Mouse (Mus musculus) liver, embryonic 16.5 days (tissue): ENCODE measurements at regions not wholly inside any gene's neighbourhood (a gene's known extent, or its start where the extent isn't known, plus 50 kb on each side); places are given as distances from the start of the nearest gene placed in this dataset.

Source experiments
- ATAC-seq: fragments of 200-750 bp; cut with Nextera tagmentation; 2 replicates; pipeline ENCODE4 v1.8.0; 2017; ENCODE audit warnings: low read depth, mild to moderate bottlenecking, moderate number of reproducible peaks, moderate library complexity
- H3K27ac ChIP-seq: fragments of 300-500 bp; sonication (generic); 2 replicates; pipeline ENCODE4 v1.5.1; 2014; ENCODE audit warnings: mild to moderate bottlenecking, low read length
- H3K27me3 ChIP-seq: fragments of 300-500 bp; sonication (generic); 2 replicates; pipeline ENCODE4 v1.6.1; 2014; ENCODE audit warnings: low read depth, low read length, mixed read lengths; ENCODE audit not compliant: control insufficient read depth, insufficient read depth
- H3K36me3 ChIP-seq: fragments of 300-500 bp; sonication (generic); 2 replicates; pipeline ENCODE4 v1.6.1; 2014; ENCODE audit warnings: mild to moderate bottlenecking; ENCODE audit not compliant: control insufficient read depth, insufficient read depth
- H3K4me1 ChIP-seq: fragments of 300-500 bp; sonication (generic); 2 replicates; pipeline ENCODE4 v1.6.1; 2014; ENCODE audit warnings: low read depth, low read length, mixed read lengths; ENCODE audit not compliant: control insufficient read depth
- H3K4me2 ChIP-seq: fragments of 300-500 bp; sonication (generic); 2 replicates; pipeline ENCODE4 v1.6.1; 2014; ENCODE audit warnings: low read depth, low read length, mixed read lengths
- H3K4me3 ChIP-seq: fragments of 300-500 bp; sonication (generic); 2 replicates; pipeline ENCODE4 v1.5.1; 2014; ENCODE audit warnings: low read depth, mild to moderate bottlenecking, low read length
- H3K9ac ChIP-seq: fragments of 300-500 bp; sonication (generic); 2 replicates; pipeline ENCODE4 v1.6.1; 2014; ENCODE audit warnings: low read depth, low read length
- H3K9me3 ChIP-seq: fragments of 300-500 bp; sonication (generic); replicated peaks from 2 replicates; pipeline ENCODE4 v1.6.1; 2016; ENCODE audit warnings: low read length; ENCODE audit not compliant: control insufficient read depth
- WGBS: fragments of 180-500 bp; shearing (Covaris S2); extraction: QIAGEN DNeasy Blood & Tissue Kit; methylation state at CpG from one replicate; pipeline ENCODE4 v1.1.7; 2014; ENCODE audit not compliant: insufficient replicate concordance; 5-methylcytosine and 5-hydroxymethylcytosine counted together

- no peaks in the 10 kb centered on the region for H3K9me3 ChIP-seq
- H3K27ac ChIP-seq, result no peak overlapping the region
- no peaks in the 10 kb centered on the region for H3K27me3 ChIP-seq
- H3K9ac ChIP-seq, result no peak overlapping the region
- H3K36me3 ChIP-seq, result no peaks in the 10 kb centered on the region
- H3K4me2 ChIP-seq, result no peak overlapping the region
- no peak for ATAC-seq
- WGBS, result 83% methylated on average over 8 of the region's 8 CpGs
- H3K4me3 ChIP-seq, result no peak overlapping the region
- H3K4me1 ChIP-seq, result no peaks in the 10 kb centered on the region
These were observed 378.6 kb downstream of the Pmp22 start for GRCm38 (mm10) chr11:63507387-63507786.

- H3K4me3 ChIP-seq, result no peak overlapping the region
- no peaks in the 10 kb centered on the region for H3K9me3 ChIP-seq
- no peak for ATAC-seq
- WGBS, result 53% methylated on average over 2 of the region's 2 CpGs
- H3K27ac ChIP-seq, result no peak overlapping the region
- no peaks in the 10 kb centered on the region for H3K27me3 ChIP-seq
- H3K4me1 ChIP-seq, result no peaks in the 10 kb centered on the region
- H3K4me2 ChIP-seq, result no peak overlapping the region
- H3K36me3 ChIP-seq, result no peaks in the 10 kb centered on the region
- no peak overlapping the region for H3K9ac ChIP-seq
These were observed 379.9 kb downstream of the Pmp22 start for GRCm38 (mm10) chr11:63508727-63509126.

- Histone ChIP-seq H3K4me3 (no peak overlapping the region), H3K4me1 (no peaks in the 10 kb centered on the region), H3K27ac (no peak overlapping the region), H3K4me2 (no peak overlapping the region), H3K27me3 (no peaks in the 10 kb centered on the region), H3K36me3 (no peaks in the 10 kb centered on the region), H3K9ac (no peak overlapping the region), H3K9me3 (no peaks in the 10 kb centered on the region)
- no peak for ATAC-seq
- 74% methylated on average over 7 of the region's 7 CpGs for WGBS
These were observed 381.8 kb downstream of the Pmp22 start for GRCm38 (mm10) chr11:63510611-63511010.

GRCm38 (mm10) chr11:63514615-63515014 is 385.8 kb downstream of the Pmp22 start:
- ATAC-seq, result no peak
- Histone ChIP-seq H3K9me3 (no peaks in the 10 kb centered on the region), H3K4me1 (no peaks in the 10 kb centered on the region), H3K36me3 (no peaks in the 10 kb centered on the region), H3K27me3 (no peaks in the 10 kb centered on the region), H3K27ac (no peak overlapping the region), H3K4me3 (no peak overlapping the region), H3K4me2 (no peak overlapping the region), H3K9ac (no peak overlapping the region)
- 58% methylated on average over 3 of the region's 3 CpGs for WGBS

GRCm38 (mm10) chr11:63518847-63519246 is 390.1 kb downstream of the Pmp22 start:
- Histone ChIP-seq H3K27ac (no peak overlapping the region), H3K27me3 (no peaks in the 10 kb centered on the region), H3K9ac (no peak overlapping the region), H3K9me3 (no peaks in the 10 kb centered on the region), H3K4me1 (no peaks in the 10 kb centered on the region), H3K4me3 (no peak overlapping the region), H3K4me2 (no peak overlapping the region), H3K36me3 (no peaks in the 10 kb centered on the region)
- no peak for ATAC-seq
- 40% methylated on average over 6 of the region's 6 CpGs for WGBS

GRCm38 (mm10) chr11:63524254-63524653 is 395.5 kb downstream of the Pmp22 start:
- Histone ChIP-seq H3K4me2 (no peak overlapping the region), H3K27me3 (no peaks in the 10 kb centered on the region), H3K9ac (no peak overlapping the region), H3K4me1 (no peaks in the 10 kb centered on the region), H3K4me3 (no peak overlapping the region), H3K36me3 (no peaks in the 10 kb centered on the region), H3K27ac (no peak overlapping the region), H3K9me3 (no peaks in the 10 kb centered on the region)
- ATAC-seq, result no peak
- 31% methylated on average over 7 of the region's 7 CpGs for WGBS

- 71% methylated on average over 12 of the region's 12 CpGs for WGBS
These were observed 396.6 kb downstream of the Pmp22 start for GRCm38 (mm10) chr11:63525431-63525830.

GRCm38 (mm10) chr11:63525956-63526355 is 396.1 kb downstream of the Hs3st3b1 start:
- H3K27ac ChIP-seq, result no peak overlapping the region
- ATAC-seq, result no peak
- no peaks in the 10 kb centered on the region for H3K4me1 ChIP-seq
- no peaks in the 10 kb centered on the region for H3K27me3 ChIP-seq
- no peaks in the 10 kb centered on the region for H3K9me3 ChIP-seq
- H3K9ac ChIP-seq, result no peak overlapping the region
- no peak overlapping the region for H3K4me2 ChIP-seq
- H3K36me3 ChIP-seq, result no peaks in the 10 kb centered on the region
- no peak overlapping the region for H3K4me3 ChIP-seq
- WGBS, result 55% methylated on average over 3 of the region's 3 CpGs

More at GRCm38 (mm10) chr11:63525431-63525830, 396.6 kb downstream of the Pmp22 start:
- ATAC-seq, result no peak
- no peaks in the 10 kb centered on the region for H3K4me1 ChIP-seq
- no peak overlapping the region for H3K4me2 ChIP-seq
- H3K27ac ChIP-seq, result no peak overlapping the region
- no peaks in the 10 kb centered on the region for H3K36me3 ChIP-seq
- H3K27me3 ChIP-seq, result no peaks in the 10 kb centered on the region
- H3K9ac ChIP-seq, result no peak overlapping the region
- H3K9me3 ChIP-seq, result no peaks in the 10 kb centered on the region
- H3K4me3 ChIP-seq, result no peak overlapping the region

- Histone ChIP-seq H3K4me3 (no peak overlapping the region), H3K36me3 (no peaks in the 10 kb centered on the region), H3K4me2 (no peak overlapping the region), H3K9ac (no peak overlapping the region), H3K9me3 (no peaks in the 10 kb centered on the region), H3K27ac (no peak overlapping the region), H3K27me3 (no peaks in the 10 kb centered on the region), H3K4me1 (no peaks in the 10 kb centered on the region)
- 82% methylated on average over 5 of the region's 5 CpGs for WGBS
- no peak for ATAC-seq
These were observed 389.3 kb downstream of the Hs3st3b1 start for GRCm38 (mm10) chr11:63532752-63533151.
